Mouse (Mus musculus) thymus, postnatal 36 days (tissue): ENCODE data around the gene Exoc6.
"Not testable (repeated sequence)": the region's sequence is repeated elsewhere in the genome, so short reads cannot be mapped to it uniquely, and the experiment has no call there.

Experiments used
- DNase-seq, 2 experiments: peaks; one replicate each; pipeline ENCODE4 v3.0.0; 2022; ENCODE audit warnings: mixed read lengths in 2 of 2

Exoc6 gene

GRCm38 (mm10) chr19:37540201-37540600, 10.0 kb upstream of the Exoc6 start:
- DNase-seq, result no peak

DNA sequence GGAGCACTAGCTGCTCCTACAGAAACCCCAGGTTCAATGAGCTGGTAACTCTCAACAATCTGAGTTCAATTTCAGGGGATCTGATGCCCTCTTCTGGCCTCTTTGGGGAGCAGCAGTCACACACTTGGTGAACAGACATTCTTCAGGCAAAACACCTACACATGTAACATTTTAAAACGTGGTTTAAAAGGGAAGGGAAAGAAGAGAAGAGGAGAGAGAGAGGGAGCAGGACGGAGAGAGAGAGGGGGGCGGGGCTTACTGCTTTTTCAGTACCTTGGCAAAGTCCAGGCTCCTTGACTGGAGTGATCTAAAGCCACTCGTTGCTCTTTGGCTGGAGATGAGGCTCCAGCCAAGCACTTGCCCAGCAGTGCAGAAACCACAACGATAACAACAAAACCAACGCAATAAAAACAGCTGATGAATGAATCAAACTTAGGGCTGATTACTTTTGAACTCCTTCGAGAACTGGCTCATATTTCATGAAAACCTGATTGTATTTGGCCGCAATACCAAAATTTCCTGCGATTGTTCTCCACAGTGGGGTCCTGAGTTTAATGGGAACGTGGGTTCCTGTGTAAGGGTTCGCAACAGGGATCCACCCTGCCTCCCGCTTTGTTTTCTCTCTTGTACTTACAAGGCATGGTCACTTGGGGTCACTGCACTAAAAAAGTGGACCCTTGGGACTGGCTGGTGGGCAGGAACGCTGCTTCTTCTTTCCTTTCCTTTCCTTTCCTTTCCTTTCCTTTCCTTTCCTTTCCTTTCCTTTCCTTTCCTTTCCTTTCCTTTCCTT, 6.5 kb upstream of the Exoc6 start:
- DNase-seq, result no peak

DNA sequence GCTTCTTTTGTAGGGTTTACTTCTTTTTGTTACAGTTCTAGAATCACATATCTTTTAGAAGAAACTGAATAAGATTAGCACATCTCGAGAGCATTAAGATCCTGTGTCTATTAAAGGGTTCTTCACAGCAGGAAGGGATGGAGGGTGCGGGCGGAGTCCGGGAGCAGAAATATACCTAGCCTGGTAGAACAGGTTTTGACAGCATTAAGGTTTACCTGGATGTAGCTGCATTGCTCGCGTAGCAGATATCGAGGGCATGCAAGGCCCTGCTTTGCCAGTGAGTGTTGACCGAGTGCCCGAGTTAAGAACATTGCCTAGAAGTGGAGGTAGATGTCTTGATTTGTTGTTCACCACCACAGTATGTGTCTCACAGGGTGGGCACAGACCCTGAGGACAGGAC, 5.7 kb upstream of the Exoc6 start:
- no peak for DNase-seq

- DNase-seq, result no peak
Measured at GRCm38 (mm10) chr19:37545231-37545630, 5.0 kb upstream of the Exoc6 start.

DNA sequence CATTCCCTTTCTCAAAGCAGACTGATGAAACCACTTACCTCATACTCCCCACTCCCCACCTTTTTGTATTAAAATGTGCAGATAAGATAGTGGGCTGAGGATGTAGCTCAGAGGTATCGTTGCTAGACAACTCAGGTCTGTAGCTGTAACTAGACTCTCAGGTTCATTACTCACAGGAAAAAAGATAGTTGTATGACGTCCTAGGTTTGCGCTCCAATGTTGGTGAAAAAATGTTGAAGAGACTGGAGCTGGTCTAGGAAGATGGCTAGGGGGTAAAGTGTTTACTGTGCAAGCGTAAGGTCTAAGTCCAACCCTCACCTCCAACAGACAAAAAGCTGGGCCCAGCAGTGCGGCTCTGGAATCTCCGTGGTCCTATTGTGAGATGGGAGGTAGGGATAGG, 4.5 kb upstream of the Exoc6 start:
- DNase-seq, result no peak

GRCm38 (mm10) chr19:37546776-37547175, 3.4 kb upstream of the Exoc6 start:
- DNase-seq, result no peak

DNA sequence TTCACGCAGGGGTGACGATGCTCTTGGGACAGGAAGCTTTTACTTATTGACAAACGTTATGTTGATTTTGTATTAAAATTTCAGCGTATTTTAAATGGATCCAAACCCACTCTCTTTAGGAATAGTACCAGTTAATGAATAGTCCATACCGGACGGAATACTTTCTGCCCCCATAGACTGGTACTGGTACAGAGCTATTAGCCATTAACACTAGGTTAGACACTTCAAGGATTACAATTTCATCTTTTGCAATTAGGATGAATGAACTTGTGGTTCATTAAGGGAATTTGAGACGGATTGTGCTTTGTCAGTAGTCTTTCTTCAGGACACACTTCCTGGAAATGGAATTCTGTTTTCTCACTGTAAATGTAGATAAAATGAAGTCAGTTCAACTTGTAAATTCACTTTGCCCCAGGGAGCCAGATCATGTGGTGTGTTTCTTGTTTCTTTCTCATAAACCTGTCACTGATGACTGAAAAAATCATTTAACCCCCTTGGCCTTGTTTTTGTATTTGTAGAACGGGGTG, 885 bp downstream of the Exoc6 start:
- no peak for DNase-seq

- no peak for DNase-seq
Measured at GRCm38 (mm10) chr19:37553376-37554265, 3.4 kb downstream of the Exoc6 start.

DNA sequence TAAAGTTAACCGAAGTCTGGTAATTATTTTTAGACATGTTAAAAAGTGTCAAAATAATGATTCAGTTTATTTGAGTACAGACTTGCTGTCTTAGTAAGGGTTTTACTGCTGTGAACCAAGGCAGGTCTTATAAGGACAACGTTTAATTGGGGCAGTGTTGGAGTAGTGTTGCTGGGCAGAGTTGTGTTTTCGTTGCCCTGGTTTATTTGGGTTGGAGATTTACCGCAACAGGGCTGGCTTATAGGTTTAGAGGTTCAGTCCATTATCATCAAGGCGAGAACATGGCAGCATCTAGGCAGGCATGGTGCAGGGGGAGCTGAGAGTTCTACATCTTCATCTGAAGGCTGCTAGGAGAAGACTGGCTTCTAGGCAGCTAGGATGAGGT, 4.0 kb downstream of the Exoc6 start:
- not testable (repeated sequence) for DNase-seq

DNA sequence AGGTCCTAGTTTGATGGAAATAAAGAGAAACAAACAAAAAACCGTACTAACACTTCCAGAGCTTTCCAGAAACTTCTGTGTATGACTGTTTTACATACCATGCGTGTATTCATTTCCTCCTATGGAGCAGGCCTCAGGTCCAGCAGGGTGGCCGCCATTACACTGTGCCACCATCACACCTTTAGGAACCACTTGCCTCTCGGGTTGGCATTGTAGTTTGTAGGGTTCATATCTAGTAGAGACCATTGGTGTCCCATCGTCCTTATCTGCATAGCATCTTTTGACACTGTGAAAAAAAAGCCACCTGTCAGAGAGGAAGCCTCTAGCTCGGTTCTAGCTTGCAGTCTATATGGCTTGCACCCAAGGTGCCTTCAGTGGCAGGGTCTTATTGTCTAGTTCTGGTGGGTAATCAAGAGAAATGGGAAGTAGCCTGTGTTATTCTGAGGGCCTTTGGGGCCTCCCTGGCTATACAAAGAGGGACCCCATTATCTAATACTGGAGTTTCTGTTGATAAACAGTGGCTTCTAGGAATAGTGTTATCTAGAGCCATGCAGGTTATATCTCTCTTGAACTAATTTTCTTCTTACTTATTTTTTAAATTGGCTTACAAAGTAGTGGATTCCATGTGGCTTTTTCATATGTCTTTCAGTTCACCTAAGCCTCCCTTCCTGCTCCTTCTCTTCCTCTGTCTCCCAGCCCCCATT, 5.8 kb downstream of the Exoc6 start:
- DNase-seq, result no peak

GRCm38 (mm10) chr19:37557898-37558297, 7.7 kb downstream of the Exoc6 start:
- no peak for DNase-seq

DNA sequence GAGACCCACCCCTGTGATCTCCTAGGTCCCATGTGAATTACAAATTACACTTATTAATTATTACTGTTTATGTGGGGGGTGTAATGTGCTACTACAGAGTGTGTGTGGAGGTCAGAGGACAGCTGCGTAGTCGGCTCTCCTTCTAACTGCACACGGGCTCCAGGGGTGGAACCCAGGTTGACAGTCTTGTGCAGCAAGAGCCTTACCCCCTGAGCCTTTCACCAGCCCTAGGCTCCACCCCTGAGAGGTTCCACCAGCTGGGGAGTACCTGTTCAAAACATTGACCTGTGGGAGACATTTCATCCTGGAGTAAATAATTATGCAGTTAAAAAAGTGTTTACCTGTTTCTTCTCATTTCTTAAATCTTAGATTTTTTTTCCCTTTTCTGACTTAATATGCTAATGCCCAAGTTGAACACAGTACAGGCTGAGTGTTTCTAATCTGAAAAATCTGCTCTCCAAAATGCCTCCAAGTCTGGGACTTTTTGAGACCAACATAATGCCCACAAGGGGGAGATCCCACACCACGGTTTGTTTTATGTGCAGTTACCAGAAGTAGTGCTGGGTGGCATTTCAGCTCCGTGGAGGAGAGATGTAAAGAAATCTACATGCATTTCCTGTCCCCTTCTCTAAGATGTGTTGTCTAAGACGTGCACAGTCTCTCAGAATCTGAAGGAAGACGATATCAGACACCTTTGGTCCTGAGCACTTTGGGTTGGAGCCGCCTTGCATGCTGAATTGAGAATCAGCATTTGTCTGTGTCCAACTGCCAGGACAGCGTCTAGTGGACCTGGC, 9.3 kb downstream of the Exoc6 start:
- DNase-seq, result peak; percentile 57 to 68

- DNase-seq, result peak in 1 of 2 experiments; percentile 55
Measured at GRCm38 (mm10) chr19:37560080-37560427, 9.8 kb downstream of the Exoc6 start.

DNA sequence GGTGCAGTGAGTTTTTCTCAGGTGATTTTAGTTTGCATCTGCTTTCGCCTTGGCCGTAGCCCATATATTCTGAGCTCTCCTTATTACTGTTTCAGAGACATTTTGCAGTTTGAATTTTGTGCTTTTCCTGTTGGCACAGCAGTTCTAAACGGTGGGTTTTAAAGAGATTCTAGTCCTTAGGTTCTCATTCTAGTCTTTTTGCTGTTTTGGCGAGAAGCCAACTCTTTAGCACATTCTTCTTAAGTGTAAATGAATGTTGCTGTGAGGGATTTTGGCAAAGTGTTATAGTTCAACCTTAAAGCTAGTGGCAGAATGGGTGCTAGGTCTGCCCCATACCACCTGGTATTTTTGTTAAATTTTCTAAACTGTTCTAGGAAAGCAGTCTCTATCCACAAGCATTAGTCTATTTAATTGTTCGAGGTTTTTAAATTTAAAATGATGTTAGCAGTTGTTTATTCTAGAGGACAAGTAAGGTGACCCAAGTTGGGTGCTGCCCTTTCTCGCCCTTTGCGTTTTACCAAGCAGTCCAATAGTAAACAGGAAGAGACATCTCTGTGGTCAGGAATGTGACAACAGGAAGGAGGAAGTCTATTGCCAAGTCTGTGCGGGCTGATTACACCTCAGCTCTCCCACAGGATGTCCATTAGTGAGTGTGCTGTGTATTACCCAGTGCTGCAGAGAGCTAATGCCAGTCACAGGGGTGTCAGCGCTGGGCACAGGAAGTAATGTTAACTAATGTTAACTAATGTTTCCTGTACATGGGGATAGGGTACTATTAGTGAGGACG, 11.1 kb downstream of the Exoc6 start:
- DNase-seq, result no peak

GRCm38 (mm10) chr19:37563763-37564162, 13.5 kb downstream of the Exoc6 start:
- peak in 1 of 2 experiments; percentile 22 for DNase-seq

- no peak for DNase-seq
Measured at GRCm38 (mm10) chr19:37565806-37566205, 15.6 kb downstream of the Exoc6 start.

DNA sequence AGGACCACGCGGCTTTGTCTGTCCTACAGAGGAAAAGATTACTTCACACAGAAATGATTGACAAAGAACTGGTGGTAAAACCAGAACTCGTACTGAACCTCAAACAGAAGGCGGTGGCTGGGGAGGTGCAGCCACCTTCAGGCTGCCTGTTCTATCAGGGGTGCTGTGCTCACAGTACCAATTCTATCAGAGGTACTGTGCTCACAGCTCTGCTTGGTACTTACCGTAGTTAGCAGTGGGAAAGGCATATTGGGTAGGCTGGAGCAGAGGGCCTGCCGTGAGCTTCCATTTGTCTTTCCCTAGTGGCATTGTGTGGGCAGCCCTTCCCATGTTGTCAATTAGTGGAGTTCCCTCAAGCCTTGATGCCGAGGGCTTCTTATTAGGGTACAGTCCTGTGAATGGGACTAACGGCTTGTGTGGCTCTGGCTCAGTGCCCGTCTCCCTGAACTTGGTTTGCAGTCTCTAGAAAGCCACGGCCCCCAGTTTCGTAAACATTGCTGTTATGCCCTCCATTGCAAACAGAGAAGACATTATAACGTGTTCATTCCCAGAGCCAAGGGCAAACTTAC, 19.1 kb downstream of the Exoc6 start:
- no peak for DNase-seq

DNA sequence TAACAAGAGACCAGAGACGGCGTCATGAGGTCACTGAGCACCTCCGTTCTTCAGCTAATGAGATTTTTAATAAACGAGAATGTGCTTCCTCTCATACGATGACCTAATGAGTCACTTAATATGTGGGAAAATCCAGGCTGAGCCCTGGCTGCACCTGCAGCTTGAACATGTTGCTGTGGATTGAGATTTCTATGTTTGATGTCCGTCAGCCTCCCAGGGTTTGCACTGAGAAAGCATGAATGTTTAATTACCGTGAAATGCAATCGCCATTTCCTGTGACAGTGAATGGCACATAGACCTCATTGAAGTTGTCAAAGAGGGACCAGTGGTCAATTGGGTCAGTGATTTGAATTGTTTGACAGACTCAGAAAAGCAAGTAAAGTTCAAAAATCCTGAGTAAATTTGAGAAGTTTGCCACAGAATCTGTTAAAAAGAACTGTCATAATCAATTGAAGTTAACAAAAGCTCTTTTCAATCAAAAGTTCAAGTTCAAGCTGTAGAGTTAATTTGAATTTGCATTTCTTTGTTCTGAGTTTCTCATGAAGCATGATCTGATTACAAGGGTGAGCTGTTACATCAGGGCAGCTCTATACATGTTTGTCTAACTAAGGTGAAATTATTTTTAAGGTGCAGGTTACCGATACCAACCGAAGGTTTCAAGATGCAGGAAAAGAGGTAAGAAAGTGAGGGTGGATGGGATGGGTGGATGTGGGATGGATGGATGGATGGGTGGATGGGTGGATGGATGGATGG, 20.9 kb downstream of the Exoc6 start:
- no peak for DNase-seq

- no peak for DNase-seq
Measured at GRCm38 (mm10) chr19:37574802-37575201, 24.6 kb downstream of the Exoc6 start.

DNA sequence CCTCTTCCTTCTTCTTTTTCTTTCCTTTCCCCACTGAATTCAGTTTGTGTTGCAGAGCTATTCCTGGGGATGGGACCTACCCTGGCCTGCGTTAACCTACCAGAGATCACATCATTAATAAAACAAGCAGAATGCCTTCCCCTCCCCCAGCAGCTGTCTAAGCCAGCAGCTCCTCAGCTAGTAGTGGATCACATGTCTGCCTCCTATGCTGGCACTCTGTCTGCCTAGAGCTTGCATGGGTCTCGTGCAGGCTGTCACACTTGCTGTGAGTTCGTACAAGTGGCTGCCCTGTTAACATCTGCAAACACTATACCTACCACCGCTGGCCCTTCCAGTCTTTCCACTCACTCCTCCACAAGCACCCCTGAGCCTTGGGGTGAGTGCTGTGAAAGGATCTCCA, 29.4 kb downstream of the Exoc6 start:
- no peak for DNase-seq
